Mouse (Mus musculus): ENCODE data around the gene Klhl23. TPM values are rescaled to one million over a fixed set of nuclear protein-coding genes. Genes with fewer than 3 reads are reported as not detected.

Klhl23 gene
- polyA plus RNA-seq, 1 experiment = 11.0 TPM

Other genes with a start within 250 kb of the Klhl23 start
- gene Lrp2, start 235.9 kb upstream of the Klhl23 start, polyA plus RNA-seq (2012; rRNA removed) = 14.7 and 28.4 TPM in 2 replicates
- gene Bbs5, start 174.8 kb upstream of the Klhl23 start, polyA plus RNA-seq (2012; rRNA removed) = 4.9 and 5.2 TPM in 2 replicates
- 0.04 and 0.31 TPM in 2 replicates for gene Klhl41, start 151.8 kb upstream of the Klhl23 start, polyA plus RNA-seq (2012; rRNA removed)
- gene Fastkd1, start 108.4 kb upstream of the Klhl23 start, polyA plus RNA-seq (2012; rRNA removed) = 5.4 and 6.2 TPM in 2 replicates
- gene Ppig, start 99.4 kb upstream of the Klhl23 start, polyA plus RNA-seq (2012; rRNA removed) = 2.9 and 3.4 TPM in 2 replicates
- gene Ccdc173, start 32.4 kb upstream of the Klhl23 start, polyA plus RNA-seq (2012; rRNA removed) = 0.51 TPM in 2 replicates
- gene Phospho2, start 32.3 kb upstream of the Klhl23 start, polyA plus RNA-seq (2012; rRNA removed) = 34.5 and 47.7 TPM in 2 replicates
- gene Ssb, start 39.6 kb downstream of the Klhl23 start, polyA plus RNA-seq (2012; rRNA removed) = 5.3 and 7.5 TPM in 2 replicates
- 3.0 and 4.1 TPM in 2 replicates for gene Mettl5, start 63.7 kb downstream of the Klhl23 start, polyA plus RNA-seq (2012; rRNA removed)
- gene Ubr3, start 75.3 kb downstream of the Klhl23 start, polyA plus RNA-seq (2012; rRNA removed) = 19.1 and 21.4 TPM in 2 replicates
- gene Myo3b, start 217.2 kb downstream of the Klhl23 start, polyA plus RNA-seq (2012; rRNA removed) = 24.4 and 30.5 TPM in 2 replicates

Data from gonadal fat pad, adult 2 months (tissue).